Mouse (Mus musculus): ENCODE results near the gene Egln3.
A peak's percentile ranks its signal among the peaks of the same experiment; 100 is the strongest.

The Egln3 gene

DNA sequence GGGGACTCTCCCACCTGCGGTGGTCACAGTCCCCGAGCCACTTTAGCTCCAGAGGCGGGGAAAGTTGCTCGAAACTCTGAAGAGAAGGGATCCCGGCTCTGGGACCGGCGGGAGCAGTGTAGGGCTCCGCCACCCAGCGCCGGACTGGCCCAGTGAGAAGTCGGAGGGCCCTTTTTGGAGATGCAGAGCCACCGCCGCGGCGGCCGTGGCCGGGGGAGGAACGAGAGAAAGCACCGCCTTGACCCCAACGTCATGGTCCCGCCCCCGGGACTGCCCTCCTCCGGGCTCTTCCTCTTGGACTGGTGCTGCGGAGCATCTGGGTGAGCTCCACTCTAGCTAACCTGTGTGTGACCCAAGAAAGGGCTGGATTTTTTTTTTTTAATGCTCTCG is at the start of gene Egln3:
Gene Egln3 (minus strand): TSS at position 205 of the 390 bp plus-strand sequence.
- peak; percentile 90 for DNase-seq (ENCODE audit: inconsistent ontology term)

DNA sequence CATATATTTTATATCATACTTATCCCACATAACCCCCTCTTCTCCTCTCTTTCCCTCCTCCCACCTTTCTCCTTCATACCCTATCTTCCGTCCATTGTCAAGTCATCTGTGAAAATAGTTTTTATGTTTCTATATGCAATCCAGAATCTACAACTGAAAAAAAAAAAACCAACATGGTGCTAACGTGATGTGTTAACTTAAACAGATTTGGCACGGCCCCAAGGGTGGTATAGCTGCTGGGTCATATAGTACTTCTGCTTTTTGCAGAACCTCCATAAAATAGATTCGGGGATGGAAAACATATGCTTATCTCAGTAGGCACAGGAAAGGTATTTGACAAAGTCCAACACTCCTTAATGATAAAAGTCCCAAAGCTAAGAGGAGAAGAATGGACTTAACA is 49.8 kb upstream of the Egln3 start:
- DNase-seq (ENCODE audit: inconsistent ontology term) = no peak

DNA sequence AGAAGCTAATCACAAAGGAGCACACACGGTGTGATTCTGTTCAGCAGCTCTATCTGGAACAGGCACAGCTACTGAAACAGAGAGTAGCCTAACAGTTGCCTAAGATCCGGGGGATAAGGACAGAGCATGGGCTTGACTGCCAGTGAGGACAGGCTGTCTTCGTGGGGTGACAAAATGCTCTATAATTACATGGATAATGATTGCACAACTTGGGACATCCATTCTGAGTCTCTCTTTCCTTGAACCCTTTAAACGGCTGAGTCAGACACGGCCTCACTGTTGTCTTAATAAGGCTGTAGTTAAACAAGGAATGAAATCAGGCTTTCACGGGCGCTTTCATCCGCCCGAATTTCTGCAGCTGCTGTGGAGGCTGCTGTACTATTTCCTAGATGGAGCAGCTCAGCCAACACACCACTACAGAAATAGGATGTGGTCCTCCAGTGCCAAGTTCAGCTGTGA is 48.3 kb upstream of the Egln3 start:
- peak; percentile 82 for DNase-seq (ENCODE audit: inconsistent ontology term)

DNA sequence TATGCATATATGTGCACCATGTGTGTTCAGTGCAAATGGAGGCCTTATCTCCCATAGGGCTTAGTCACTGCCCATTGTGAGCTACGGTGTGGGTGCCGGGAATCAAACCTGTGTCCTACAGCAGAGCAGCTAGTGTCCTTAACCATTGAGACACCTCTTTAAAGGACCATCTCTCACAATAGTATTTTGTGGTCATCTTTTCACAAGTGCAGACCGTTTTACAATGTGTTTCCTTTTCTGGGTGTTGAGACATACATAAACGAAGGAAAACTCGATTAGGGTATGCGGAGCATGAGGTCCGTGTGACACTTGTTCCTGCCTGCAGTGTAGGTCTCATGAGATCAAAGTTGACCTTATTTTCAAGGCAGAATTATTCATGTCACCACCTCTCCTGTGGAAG is 44.2 kb upstream of the Egln3 start:
- no peak for DNase-seq (ENCODE audit: inconsistent ontology term)

DNA sequence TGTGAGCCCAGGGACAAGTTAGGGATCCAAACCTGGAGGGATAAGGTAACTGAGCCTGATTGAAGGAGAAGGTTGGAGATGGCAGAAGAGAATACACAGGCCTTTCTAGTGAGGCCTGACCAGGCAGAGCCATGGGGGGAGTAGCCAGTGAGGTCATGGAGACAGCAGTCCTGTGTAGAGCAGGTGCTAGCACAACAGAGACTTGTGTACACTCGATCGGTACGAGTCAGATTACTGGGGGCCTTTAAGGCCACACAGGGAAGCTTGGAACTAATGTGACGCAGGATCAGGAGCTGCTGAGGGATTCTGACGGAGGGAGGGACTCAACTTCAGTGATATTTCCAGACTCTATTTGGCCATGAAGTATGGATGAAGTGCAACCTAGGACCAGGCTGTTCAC is 39.5 kb upstream of the Egln3 start:
- no peak for DNase-seq (ENCODE audit: inconsistent ontology term)

DNA sequence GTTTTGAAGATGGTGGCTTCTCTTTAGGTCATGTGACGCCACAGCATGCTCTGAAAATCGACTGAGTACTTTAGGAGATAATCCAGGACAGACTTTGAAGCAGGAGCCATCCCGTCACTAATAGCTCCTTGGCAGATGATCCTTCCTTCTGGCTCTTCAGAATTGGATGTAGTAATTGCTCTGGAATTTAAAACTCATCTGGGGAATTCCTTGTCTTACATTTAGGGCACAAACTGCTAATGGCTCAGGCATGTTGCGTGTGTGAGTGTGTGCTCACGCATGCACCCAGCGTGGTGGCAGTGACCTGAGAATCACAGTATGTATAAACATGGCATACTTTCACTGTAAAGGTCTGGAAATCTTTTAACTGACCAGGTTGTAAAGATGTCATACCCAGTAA is 38.3 kb upstream of the Egln3 start:
- peak; percentile 31 for DNase-seq (ENCODE audit: inconsistent ontology term)

DNA sequence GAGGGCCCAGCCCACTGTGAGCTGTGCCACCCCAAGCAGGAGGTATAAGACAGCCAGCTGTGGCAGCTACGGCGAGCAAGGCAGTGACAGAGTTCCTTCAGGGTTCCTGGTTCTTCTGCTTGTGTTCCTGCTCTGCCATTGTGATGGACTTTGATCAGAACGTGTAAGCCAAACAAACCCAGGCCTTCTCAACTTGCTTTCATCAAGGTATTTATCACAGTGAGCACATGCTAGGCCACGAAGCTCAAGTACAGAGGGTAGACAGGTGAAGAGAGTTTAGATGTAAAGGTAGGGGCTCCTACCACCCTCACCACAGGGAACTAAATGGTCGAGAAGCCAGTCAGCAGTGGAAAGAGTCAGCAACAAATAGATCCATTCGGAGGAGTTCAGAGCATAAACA is 30.1 kb upstream of the Egln3 start:
- DNase-seq (ENCODE audit: inconsistent ontology term) = no peak

DNA sequence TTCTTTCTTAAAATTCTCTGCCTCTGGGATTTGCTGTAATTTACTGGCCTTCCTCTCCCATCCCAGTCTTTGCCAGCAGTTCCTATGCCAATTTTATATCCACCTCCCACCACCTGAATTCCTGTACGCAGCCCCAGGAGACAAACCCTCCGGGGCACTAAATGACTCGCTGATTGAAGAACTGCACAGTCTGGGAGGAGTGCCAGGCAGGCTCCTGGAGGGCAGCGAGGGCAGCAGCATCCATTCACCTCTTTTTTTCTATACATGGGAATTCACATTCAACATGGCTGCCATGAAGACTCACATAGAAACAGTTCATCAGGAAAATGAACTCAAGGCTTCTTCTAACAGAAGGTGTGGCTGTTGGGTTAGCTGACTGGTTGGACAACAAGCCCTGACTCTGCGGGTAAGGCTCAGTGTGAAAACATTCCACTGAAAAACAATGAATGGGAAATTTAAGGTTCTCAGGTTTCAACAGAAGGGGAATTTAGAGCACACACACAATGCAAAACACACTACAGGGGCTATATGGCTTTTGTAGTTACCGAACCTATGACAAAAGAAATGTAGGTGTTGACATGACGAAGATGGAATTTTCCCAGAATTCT is 29.4 kb upstream of the Egln3 start:
- peak; percentile 32 for DNase-seq (ENCODE audit: inconsistent ontology term)

DNA sequence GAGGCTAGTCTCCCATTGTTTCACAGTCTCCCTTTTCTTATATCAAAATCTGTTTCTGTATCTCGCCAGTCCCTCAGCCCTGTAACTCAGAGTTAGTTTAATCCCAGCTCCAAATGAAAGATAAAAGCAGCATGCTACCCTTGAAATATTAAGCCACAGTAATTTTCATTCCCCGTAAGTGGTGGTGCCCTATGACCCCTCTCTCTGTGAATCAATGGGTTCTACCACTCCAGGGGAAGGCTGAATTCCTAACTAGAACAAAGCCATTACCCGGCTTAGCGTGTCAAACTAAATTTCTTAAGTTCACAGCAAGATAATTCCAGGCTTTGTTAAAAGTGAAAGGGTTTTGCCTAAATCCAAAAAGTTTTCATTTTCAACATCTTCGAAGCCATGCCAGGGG is 28.8 kb upstream of the Egln3 start:
- peak; percentile 46 for DNase-seq (ENCODE audit: inconsistent ontology term)

DNA sequence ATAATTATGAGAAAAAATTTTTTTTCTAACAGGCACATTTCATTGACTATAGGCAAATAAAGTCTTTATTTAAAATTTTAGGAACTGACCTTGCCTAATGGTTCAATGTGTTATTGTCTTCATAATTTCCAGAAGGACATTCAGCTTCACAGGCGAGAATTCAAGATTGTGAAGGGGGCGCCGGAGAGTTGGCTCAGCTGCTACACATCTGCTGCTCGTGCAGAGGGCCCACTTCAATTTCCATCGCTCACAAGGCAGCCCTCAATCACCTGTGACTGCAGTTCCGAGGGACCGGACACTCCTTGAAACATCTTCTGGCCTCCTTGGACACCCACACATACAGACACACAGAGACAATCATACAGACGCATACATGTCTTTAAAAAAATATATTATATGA is 23.9 kb upstream of the Egln3 start:
- no peak for DNase-seq (ENCODE audit: inconsistent ontology term)

DNA sequence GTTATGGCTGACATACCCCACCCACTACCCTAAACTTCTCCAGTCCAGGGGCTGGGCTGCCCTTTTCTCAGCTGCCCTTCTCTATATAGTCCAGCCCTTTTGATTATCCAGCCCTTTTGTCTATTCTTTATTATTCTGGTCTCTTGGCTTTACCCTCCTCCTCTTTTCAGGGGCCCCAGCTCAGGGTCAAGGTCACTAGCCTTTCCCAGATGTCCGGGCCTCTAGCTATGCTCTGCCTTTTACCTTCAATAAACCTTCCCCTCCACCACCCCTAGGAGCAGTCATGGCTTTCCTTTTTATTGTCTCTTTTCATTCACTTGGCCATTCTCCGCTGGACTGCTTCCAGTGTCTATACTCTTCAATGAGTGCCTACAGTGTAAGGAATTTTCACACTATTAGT is 22.7 kb upstream of the Egln3 start:
- DNase-seq (ENCODE audit: inconsistent ontology term) = no peak

DNA sequence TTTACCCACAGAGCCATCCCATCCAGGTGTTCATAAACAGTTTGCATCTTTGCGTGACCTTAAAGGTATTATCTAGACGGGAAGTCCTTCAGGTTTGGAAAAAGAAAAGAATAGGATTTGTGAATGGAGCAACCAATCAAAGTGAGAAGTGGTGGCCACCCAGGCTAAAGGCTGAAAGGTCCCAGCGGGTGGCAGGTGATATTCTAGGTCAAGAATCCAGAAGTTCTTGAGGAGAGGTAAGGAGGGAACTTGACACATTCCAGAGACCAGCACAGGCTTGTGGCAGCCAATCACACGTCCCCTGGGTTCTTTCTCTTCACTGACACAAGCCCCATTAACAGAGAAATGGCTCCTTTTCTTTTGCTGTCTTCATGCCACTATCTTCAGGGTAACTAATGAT is 21.9 kb upstream of the Egln3 start:
- DNase-seq (ENCODE audit: inconsistent ontology term) = no peak

DNA sequence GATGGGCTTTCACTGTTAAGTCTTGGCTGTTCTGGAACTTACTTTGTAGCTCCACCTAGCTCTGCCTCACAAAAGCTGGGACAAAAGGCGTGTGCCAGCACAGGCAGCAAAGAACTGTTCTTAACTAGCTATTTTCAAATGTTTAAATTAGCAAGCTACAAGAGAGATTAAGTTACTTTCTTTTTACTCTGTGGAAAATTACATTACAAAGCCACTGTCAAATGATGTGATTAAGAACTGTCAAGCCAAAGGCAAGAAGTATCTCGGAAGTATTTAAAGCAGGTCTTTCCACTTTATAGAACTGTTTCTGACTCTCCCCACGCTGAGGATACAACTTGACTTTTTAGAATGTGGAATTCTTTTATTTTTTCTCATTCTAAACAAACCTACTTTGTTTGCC is 21.4 kb upstream of the Egln3 start:
- DNase-seq (ENCODE audit: inconsistent ontology term) = no peak

DNA sequence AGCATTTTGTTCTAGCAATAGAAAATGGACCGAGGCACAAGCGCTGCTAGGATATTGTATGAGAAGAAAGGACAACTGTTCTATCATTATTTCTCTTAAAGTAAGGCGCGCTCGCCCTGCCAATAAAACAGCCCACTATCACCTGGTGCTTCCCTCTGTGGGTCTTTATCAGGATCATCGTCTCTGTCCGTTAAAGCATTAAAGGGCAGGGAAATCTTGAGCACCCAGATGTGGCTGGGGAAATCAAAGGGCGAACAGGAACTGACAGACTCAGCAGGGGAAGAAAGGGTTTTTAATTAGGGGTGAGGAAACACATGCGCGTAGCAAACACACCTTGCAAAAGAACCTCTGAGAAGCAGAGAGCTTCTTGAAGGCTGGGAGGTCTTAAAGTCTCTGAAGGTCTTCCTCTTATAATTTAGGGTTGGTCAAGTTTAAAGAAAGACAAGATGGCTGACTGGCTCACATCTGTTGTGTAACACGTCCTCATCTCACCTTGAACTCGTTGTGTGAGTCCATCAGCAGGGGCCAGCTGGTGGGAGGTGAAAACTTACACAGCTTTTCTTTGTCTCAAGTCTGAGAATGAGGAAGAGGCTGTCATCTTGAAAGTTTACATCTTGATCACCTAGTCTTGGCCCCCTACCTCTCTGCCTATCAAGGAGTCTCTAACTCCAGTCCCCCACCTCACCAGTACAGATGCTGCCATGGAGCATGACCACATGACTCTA is 18.5 kb upstream of the Egln3 start:
- DNase-seq (ENCODE audit: inconsistent ontology term) = no peak

DNA sequence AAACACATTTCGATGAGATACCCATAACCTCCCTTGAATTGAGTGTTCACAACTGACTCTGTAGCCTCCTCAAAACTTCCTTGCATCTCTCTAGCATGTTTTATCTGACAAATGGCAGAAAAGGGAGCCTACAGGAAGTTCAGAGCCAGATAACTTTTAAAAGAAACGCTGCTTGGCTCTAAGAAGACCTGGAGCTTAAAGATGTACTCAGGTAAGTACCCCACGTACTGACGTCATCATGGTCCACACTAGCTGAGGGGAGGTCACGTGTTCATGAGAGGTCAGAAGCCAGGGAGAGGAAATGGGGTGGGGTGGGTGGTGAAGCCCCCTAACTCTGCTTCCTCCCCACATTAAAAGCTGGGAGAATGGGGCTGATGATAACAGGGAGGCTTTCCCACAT is 13.0 kb upstream of the Egln3 start:
- DNase-seq (ENCODE audit: inconsistent ontology term) = no peak

DNA sequence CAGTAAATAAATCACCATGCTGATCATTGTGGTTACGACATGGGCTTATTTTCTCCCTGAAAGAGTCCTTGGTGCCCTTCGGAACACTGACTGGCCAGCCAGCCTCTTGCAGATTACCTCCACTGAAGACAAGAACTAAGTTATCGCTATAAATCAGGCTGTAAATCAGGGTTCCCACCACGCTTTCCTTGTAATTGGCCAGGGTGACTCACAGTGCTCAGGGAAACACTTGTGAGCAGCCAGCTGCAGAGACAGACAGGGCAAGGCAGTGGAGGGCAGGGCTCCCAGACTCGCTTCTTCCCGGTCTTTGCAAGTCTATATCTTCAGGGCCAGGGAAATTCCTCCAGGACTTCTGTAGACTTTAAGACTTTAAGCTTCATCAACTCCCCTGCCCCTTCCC is 10.8 kb upstream of the Egln3 start:
- DNase-seq (ENCODE audit: inconsistent ontology term) = no peak

DNA sequence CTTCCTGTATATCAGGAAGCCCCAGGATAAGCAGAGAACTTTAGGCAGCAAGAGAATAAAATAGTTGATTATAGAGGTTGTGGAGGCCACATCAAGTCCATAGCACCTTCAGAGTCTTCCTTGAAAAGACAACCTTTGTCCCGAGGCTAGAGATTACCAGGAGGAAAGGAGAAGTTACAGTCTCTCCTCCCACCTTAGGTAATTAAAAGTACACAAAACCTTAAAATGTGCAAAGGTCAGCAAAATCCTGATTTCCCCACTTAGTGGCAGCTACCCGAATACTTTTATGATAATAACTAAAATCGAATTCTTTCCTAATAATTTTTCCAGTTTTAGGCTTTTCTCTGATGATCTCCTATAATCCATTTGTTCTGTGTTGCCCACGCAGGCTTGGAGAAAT is 10.2 kb upstream of the Egln3 start:
- DNase-seq (ENCODE audit: inconsistent ontology term) = no peak

DNA sequence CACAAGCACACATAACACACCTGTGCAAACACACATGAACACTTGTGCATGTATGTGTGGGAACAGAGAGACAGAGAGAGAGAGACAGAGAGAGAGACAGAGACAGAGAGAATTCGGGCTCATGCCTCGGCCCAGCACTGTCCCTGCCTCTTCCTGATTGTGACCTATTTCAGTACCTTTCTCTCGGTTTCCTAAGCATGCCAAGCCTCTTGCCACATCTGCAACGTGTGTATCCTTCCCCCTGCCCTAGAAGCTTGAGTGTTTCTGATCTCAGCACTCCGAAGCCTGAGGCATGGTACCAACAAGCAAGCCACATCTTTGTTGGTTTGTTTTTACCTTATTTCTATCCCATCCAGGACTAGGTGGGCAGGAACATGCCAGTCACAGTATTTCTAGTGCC is 9.6 kb upstream of the Egln3 start:
- no peak for DNase-seq (ENCODE audit: inconsistent ontology term)

DNA sequence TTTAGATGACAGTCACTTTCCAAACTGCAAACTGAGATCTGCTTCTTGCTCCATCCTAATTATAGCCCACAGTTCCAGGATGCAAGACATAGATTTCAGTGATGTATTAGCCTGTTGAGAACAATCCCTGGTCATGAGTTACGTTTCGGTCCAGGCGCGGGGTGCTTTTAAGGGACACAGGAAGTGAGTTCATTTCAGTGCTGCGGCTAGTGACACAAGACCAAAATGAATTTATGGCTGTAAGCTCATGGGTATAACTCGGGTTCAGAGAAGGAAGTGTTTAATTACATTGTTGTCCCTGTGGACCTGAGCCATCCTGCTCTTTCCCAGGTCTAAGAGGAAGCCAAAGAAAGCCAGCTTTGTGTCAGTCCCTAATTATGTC is 5.5 kb upstream of the Egln3 start:
- DNase-seq (ENCODE audit: inconsistent ontology term) = no peak

DNA sequence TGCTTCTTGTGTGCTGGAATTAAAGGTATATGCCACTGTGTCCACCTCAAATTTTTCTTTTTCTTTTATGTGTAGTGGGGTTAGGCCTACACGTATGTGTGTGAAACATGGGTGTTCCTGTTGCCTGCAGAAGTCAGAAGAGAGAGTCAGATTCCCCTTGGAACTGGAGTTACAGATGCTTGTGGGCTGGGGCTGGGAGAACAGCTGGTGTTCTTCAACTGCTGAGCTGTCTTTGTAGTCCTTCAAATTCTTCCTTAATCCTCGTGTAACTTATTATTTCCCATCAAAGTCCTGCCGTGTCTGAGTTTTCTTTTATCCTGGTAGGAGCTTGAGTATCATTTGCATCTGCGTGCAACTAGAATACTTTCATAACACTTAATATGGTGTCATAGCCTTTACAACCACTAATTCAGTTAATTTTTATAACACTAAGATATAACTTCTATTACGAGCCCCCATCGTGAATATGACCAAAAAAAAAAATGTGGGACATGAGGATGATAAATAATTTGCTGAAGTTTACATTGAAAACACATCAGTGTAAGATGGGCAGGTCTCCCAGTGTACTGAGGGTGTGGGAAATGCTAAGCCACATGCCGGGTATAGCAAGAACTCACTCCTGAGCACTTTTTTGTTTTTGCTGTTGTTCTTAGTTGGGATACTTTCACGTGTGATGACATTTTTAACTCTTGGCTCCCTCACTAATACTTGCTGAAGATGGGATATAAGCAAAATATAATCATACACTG is 4.9 kb upstream of the Egln3 start:
- no peak for DNase-seq (ENCODE audit: inconsistent ontology term)

DNA sequence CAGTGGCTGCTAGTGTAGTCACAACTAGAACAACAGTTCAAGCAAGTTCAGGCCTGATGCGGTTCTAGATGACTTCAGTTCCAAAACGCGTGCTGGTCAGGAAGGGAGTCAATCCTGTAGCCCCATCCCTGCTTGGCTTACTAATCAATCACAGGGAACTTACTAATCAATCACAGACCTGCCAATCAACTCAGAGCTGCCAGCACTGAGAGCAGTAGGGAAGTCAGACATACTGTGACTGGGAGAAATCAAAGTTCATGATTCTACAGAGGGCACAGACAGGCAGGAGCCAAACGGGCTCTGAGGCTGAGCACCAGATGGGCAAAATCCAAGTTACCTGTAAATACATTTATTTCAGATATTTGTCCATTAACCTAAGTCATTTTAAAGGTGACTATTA is 2.1 kb upstream of the Egln3 start:
- no peak for DNase-seq (ENCODE audit: inconsistent ontology term)

DNA sequence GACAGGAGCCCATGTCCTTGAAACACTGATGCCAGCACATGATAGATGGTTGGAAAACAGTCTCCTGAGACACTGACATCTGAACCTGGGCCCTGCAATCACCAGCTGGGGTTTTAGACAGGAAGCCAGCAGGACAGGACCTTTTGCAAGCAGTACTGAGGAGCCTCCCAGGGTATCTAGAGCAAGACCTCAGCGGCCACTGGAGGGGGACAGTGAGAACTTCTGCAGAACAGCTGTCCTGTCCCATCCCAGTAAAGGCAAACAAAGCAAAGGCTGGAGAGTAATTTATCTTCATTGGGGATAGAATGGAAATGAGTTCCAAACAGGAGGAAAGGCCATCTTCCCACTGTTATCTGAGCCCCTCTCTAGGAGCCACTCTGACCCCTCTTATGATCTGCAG is 1.5 kb upstream of the Egln3 start:
- DNase-seq (ENCODE audit: inconsistent ontology term) = peak; percentile 36

All from Muller cell, postnatal 12 days (primary cell).